In genomic region chr7:113766498-113766941, GRCm38 (mm10) we compare ENCODE assay signal across 8 mouse cellular contexts. TPM values are rescaled to one million over a fixed set of nuclear protein-coding genes. Genes with fewer than 3 reads are reported as not detected.
DNase-seq lines count a peak whose midpoint lies in the region; ATAC-seq and TF ChIP-seq lines count a peak whose summit lies in the region.

No protein-coding gene starts in this region.

- ATAC-seq in lung, embryonic 14.5 days (ENCODE audit: insufficient read depth), result peak; percentile 44
- peak; percentile 62 for ATAC-seq in midbrain, embryonic 16.5 days

- H3K4me1 ChIP-seq in lung, embryonic 14.5 days (ENCODE audit: insufficient read depth), result no peaks in the 10 kb centered on the region; the same call in 1 of the 2 replicates
- H3K4me1 ChIP-seq in cerebellum, adult 2 months (ENCODE audit: control insufficient read depth, insufficient read depth, low read length), result peaks cover 5% of the 10 kb centered on the region; the same call in 1 of the 2 replicates
- peaks cover 12% of the 10 kb centered on the region for H3K4me1 ChIP-seq in midbrain, embryonic 16.5 days (ENCODE audit: control insufficient read depth, insufficient read depth, low read length)

- peaks cover 38% of the 10 kb centered on the region for H3K27me3 ChIP-seq in lung, embryonic 14.5 days (ENCODE audit: insufficient read depth, low read length)
- H3K27me3 ChIP-seq in cerebellum, adult 2 months (ENCODE audit: control insufficient read depth, insufficient read depth, low read length), result no peaks in the 10 kb centered on the region
- peaks cover 2% of the 10 kb centered on the region; the same call in 1 of the 2 replicates for H3K27me3 ChIP-seq in midbrain, embryonic 16.5 days (ENCODE audit: control insufficient read depth, insufficient read depth, low read depth, low read length)

- peak overlapping the region; percentile 52 for H3K9ac ChIP-seq in lung, embryonic 14.5 days
- peak overlapping the region; percentile 58 for H3K9ac ChIP-seq in midbrain, embryonic 16.5 days (ENCODE audit: low read depth, low read length)

- no peak for TF ChIP-seq CTCF in lung, embryonic 14.5 days (IDR thresholded peaks at IDR 0.05; ENCODE audit: low read depth)
- no peak for TF ChIP-seq CTCF in cerebellum, adult 2 months (IDR thresholded peaks at IDR 0.05; ENCODE audit: borderline replicate concordance, insufficient read depth, low read depth, low read length)

- peak overlapping the region; percentile 98 for H3K4me2 ChIP-seq in lung, embryonic 14.5 days
- peak overlapping the region; percentile 97 for H3K4me2 ChIP-seq in midbrain, embryonic 16.5 days (ENCODE audit: low read length)

- WGBS in lung, embryonic 14.5 days, result under 1% methylated on average over 27 of the region's 27 CpGs
- 2% methylated on average over 27 of the region's 27 CpGs for WGBS in cerebellum, adult 2 months
- WGBS in midbrain, embryonic 16.5 days, result under 1% methylated on average over 27 of the region's 27 CpGs

- no peak for TF ChIP-seq POLR2A in cerebellum, adult 2 months (IDR thresholded peaks at IDR 0.05; ENCODE audit: borderline replicate concordance, insufficient read depth, low read length)

- peaks cover 6% of the 10 kb centered on the region; the same call in 1 of the 2 replicates for H3K9me3 ChIP-seq in lung, embryonic 14.5 days (ENCODE audit: low read depth, low read length)
- 0 out of 2 replicates have a peak, but pooled peaks cover 2% of the 10 kb centered on the region for H3K9me3 ChIP-seq in midbrain, embryonic 16.5 days (replicated peaks; ENCODE audit: control insufficient read depth, low read length, poor library complexity, severe bottlenecking)

- H3K4me3 ChIP-seq in lung, embryonic 14.5 days (ENCODE audit: low read depth, low read length), result peak overlapping the region; percentile 47
- H3K4me3 ChIP-seq in cerebellum, adult 2 months (replicated peaks; ENCODE audit: insufficient read depth, low read depth, low read length), result peak overlapping the region; percentile 75
- H3K4me3 ChIP-seq in midbrain, embryonic 16.5 days (ENCODE audit: low read depth, low read length), result peak overlapping the region; percentile 47

- H3K27ac ChIP-seq in lung, embryonic 14.5 days (ENCODE audit: low read depth), result no peak overlapping the region
- H3K27ac ChIP-seq in cerebellum, adult 2 months (ENCODE audit: insufficient read depth, low read length), result peak overlapping the region; percentile 53
- peak overlapping the region; percentile 53; the same call in 1 of the 2 replicates for H3K27ac ChIP-seq in midbrain, embryonic 16.5 days (ENCODE audit: low read length)

- no peaks in the 10 kb centered on the region for H3K36me3 ChIP-seq in lung, embryonic 14.5 days (ENCODE audit: insufficient read depth)
- no peaks in the 10 kb centered on the region for H3K36me3 ChIP-seq in midbrain, embryonic 16.5 days (ENCODE audit: control insufficient read depth, insufficient read depth, low read length)

- DNase-seq in lung, embryonic 14.5 days, result peak; percentile 22
- DNase-seq in lung, adult 18-20 months, result no peak
- peak in 1 of 2 experiments; percentile 38 for DNase-seq in cerebellum, adult 2 months
- DNase-seq in forelimb bud, embryonic 11.5 days (ENCODE audit: low read depth, low spot score), result peak; percentile 7
- peak; percentile 35 for DNase-seq in kidney, postnatal 10 days
- no peak for DNase-seq in adipocyte (ENCODE audit: low spot score)
- DNase-seq in layer of hippocampus, postnatal 14 days (ENCODE audit: low spot score in 2 of 2), result no peak

RNA-seq across cellular contexts. Expression of gene Spon1, which starts 0.7 kb away (rescaled TPM):
- 2.5 and 5.5 TPM in 2 replicates for polyA plus RNA-seq in lung, embryonic 14.5 days (2014; fragmentation: Nextera tagmentation; extraction: Ambion mirVana)
- 38.2 and 38.7 TPM in 2 replicates for polyA plus RNA-seq in cerebellum, adult 2 months (2012; rRNA removed)
- 45.2 and 47.0 TPM in 2 replicates for polyA plus RNA-seq in midbrain, embryonic 16.5 days (2015; fragmentation: Nextera tagmentation; extraction: Ambion mirVana)
- total RNA-seq in layer of hippocampus, postnatal 14 days (2021), result 10 to 100 TPM; 56.1 to 65.2 TPM

Comparison
In these comparisons a context has a peak if more than half of its experiments do, and no peak if none do; other contexts are left out.
1. DNase-seq: peak in lung, embryonic 14.5 days (single experiment), forelimb bud, embryonic 11.5 days (single experiment) and kidney, postnatal 10 days (single experiment); none in lung, adult 18-20 months (0 of 2), adipocyte (single experiment) and layer of hippocampus, postnatal 14 days (0 of 2).
2. Peak in every context shown above with its lines, with median percentiles within 50 percentile points of each other: H3K4me3 ChIP-seq.